Mouse (Mus musculus) heart, embryonic 14.5 days (tissue): ENCODE data around the gene Bcas3. TPM values are rescaled to one million over a fixed set of nuclear protein-coding genes. Genes with fewer than 3 reads are reported as not detected.
"Not testable (repeated sequence)": the region's sequence is repeated elsewhere in the genome, so short reads cannot be mapped to it uniquely, and the experiment has no call there.

Experiments
- ATAC-seq: fragments of 200-750 bp; cut with Nextera tagmentation; 2 replicates; pipeline ENCODE4 v1.8.0; 2017; ENCODE audit warnings: low read depth, moderate TSS enrichment; ENCODE audit not compliant: insufficient number of reproducible peaks, insufficient read depth, low FRiP score
- H3K27ac ChIP-seq, 2 experiments: fragments of 200-500 bp in 1 of 2; fragments of 300-500 bp in 1 of 2; sonication (generic) in 1 of 2; replicated peaks in 1 of 2; 2 replicates each; pipeline ENCODE4 v1.5.1; 2012 to 2014; ENCODE audit warnings: low read depth in 2 of 2, low read length in 2 of 2, control low read depth in 1 of 2, mild to moderate bottlenecking in 1 of 2, mixed read lengths in 1 of 2; ENCODE audit not compliant: control insufficient read depth in 1 of 2, insufficient read depth in 1 of 2
- H3K27me3 ChIP-seq: fragments of 300-500 bp; sonication (generic); 2 replicates; pipeline ENCODE4 v1.6.1; 2014; ENCODE audit warnings: mild to moderate bottlenecking, low read length, control low read depth; ENCODE audit not compliant: control insufficient read depth, insufficient read depth
- H3K36me3 ChIP-seq: fragments of 300-500 bp; sonication (generic); 2 replicates; pipeline ENCODE4 v1.6.1; 2014; ENCODE audit warnings: mild to moderate bottlenecking, control low read depth, low read length, mixed read lengths; ENCODE audit not compliant: control insufficient read depth, insufficient read depth
- H3K4me1 ChIP-seq, 2 experiments: fragments of 200-500 bp in 1 of 2; fragments of 300-500 bp in 1 of 2; sonication (generic) in 1 of 2; 2 replicates each; pipeline ENCODE4 v1.6.1; 2012 to 2014; ENCODE audit warnings: low read length in 2 of 2, control low read depth in 1 of 2, mixed read lengths in 1 of 2; ENCODE audit not compliant: control insufficient read depth in 2 of 2, insufficient read depth in 2 of 2
- H3K4me2 ChIP-seq: fragments of 300-500 bp; sonication (generic); 2 replicates; pipeline ENCODE4 v1.6.1; 2014; ENCODE audit warnings: mild to moderate bottlenecking, low read length
- H3K4me3 ChIP-seq, 2 experiments: fragments of 200-500 bp in 1 of 2; fragments of 300-500 bp in 1 of 2; sonication (generic) in 1 of 2; 2 replicates each; pipeline ENCODE4 v1.5.1; 2012 to 2014; ENCODE audit warnings: low read length in 2 of 2, mild to moderate bottlenecking in 2 of 2, control low read depth in 1 of 2, low read depth in 1 of 2, moderate library complexity in 1 of 2; ENCODE audit not compliant: control insufficient read depth in 1 of 2, insufficient read depth in 1 of 2
- H3K9ac ChIP-seq: fragments of 300-500 bp; sonication (generic); 2 replicates; pipeline ENCODE4 v1.6.1; 2014; ENCODE audit warnings: mild to moderate bottlenecking, low read length
- H3K9me3 ChIP-seq: fragments of 300-500 bp; sonication (generic); 2 replicates; pipeline ENCODE4 v1.6.1; 2016; ENCODE audit warnings: low read length, control low read depth; ENCODE audit not compliant: control insufficient read depth
- WGBS: fragments of 180-500 bp; shearing (Covaris S2); extraction: QIAGEN DNeasy Blood & Tissue Kit; methylation state at CpG from one replicate; pipeline ENCODE4 v1.1.7; 2014; 5-methylcytosine and 5-hydroxymethylcytosine counted together
- polyA plus RNA-seq: library from polyadenylated mRNA; unstranded; fragments of >200 nt; fragmentation: Nextera tagmentation; extraction: Ambion mirVana; gene quantifications from 2 replicates; pipeline ENCODE4 v1.2.1, GENCODE M21; 2014

The Bcas3 gene
- polyA plus RNA-seq, 1 experiment from 2014 or later: 22.5 TPM

- 85% methylated on average over 6 of the region's 6 CpGs for WGBS
- H3K27me3 ChIP-seq: no peaks in the 10 kb centered on the region
- H3K4me2 ChIP-seq: no peak overlapping the region
- no peak overlapping the region for H3K27ac ChIP-seq
- peaks cover 2 to 5% of the 10 kb centered on the region in 2 experiments; a peak in 3 of 4 replicates for H3K4me1 ChIP-seq
- no peak overlapping the region for H3K9ac ChIP-seq
- ATAC-seq: no peak
- no peaks in the 10 kb centered on the region for H3K36me3 ChIP-seq
- no peak overlapping the region for H3K4me3 ChIP-seq
- H3K9me3 ChIP-seq: no peaks in the 10 kb centered on the region
These were observed 132.4 kb downstream of the Bcas3 start for GRCm38 (mm10) chr11:85485197-85485940.

DNA sequence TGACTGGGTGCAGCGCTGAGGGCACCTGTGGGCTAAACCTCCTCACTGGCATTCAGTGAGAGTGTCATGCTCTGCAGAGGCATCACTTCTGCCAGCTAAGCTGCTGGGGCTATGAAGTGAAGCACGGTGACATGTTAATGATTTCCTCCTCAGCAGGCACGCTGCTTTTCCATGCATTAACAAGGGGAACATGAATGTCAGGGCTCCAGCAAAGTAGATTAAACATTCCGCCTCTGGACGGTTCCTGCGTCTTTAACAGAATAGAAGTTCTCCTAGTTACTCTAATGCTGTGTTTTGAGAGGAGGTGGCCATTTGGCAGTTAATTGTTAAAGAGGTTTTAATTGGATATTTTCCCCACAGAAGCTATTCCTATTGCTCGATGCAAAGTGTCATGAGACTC is 134.5 kb downstream of the Bcas3 start:
- Histone ChIP-seq H3K27ac (no peak overlapping the region), H3K9me3 (no peaks in the 10 kb centered on the region), H3K27me3 (no peaks in the 10 kb centered on the region), H3K4me3 (no peak overlapping the region), H3K4me1 (peaks cover 5 to 22% of the 10 kb centered on the region in 2 experiments), H3K4me2 (no peak overlapping the region), H3K9ac (no peak overlapping the region), H3K36me3 (no peaks in the 10 kb centered on the region)
- no peak for ATAC-seq
- WGBS: 57% methylated on average over 7 of the region's 7 CpGs

GRCm38 (mm10) chr11:85492231-85492630 is 139.3 kb downstream of the Bcas3 start:
- WGBS: 1% methylated on average over 12 of the region's 12 CpGs
- H3K27ac ChIP-seq: peak overlapping the region; percentile 46 to 65
- H3K9me3 ChIP-seq: no peaks in the 10 kb centered on the region
- H3K36me3 ChIP-seq: no peaks in the 10 kb centered on the region
- H3K4me3 ChIP-seq: peak overlapping the region in 1 of 2 experiments; percentile 1; a peak in 1 of 4 replicates
- peak overlapping the region; percentile 47 for H3K4me2 ChIP-seq
- H3K27me3 ChIP-seq: no peaks in the 10 kb centered on the region
- peak; percentile 76; the same call in 1 of the 2 replicates for ATAC-seq
- H3K9ac ChIP-seq: no peak overlapping the region
- H3K4me1 ChIP-seq: peaks cover 6 to 26% of the 10 kb centered on the region in 2 experiments

GRCm38 (mm10) chr11:85492666-85493065 is 139.7 kb downstream of the Bcas3 start:
- peak overlapping the region; percentile 47 for H3K4me2 ChIP-seq
- H3K27me3 ChIP-seq: no peaks in the 10 kb centered on the region
- WGBS: 29% methylated on average over 3 of the region's 3 CpGs
- H3K9ac ChIP-seq: peak overlapping the region; percentile 54; the same call in 1 of the 2 replicates
- H3K36me3 ChIP-seq: no peaks in the 10 kb centered on the region
- no peak for ATAC-seq
- peak overlapping the region; percentile 54 to 65; a peak in 3 of 4 replicates for H3K27ac ChIP-seq
- no peak overlapping the region for H3K4me3 ChIP-seq
- H3K9me3 ChIP-seq: no peaks in the 10 kb centered on the region
- peaks cover 6 to 26% of the 10 kb centered on the region in 2 experiments for H3K4me1 ChIP-seq

- WGBS: 63% methylated on average over 5 of the region's 5 CpGs
- Histone ChIP-seq H3K4me2 (no peak overlapping the region), H3K27me3 (no peaks in the 10 kb centered on the region), H3K36me3 (no peaks in the 10 kb centered on the region), H3K9me3 (no peaks in the 10 kb centered on the region), H3K9ac (no peak overlapping the region), H3K4me1 (no peaks in the 10 kb centered on the region), H3K4me3 (no peak overlapping the region), H3K27ac (no peak overlapping the region)
- ATAC-seq: no peak
These were observed 146.6 kb downstream of the Bcas3 start for GRCm38 (mm10) chr11:85499561-85499960.

DNA sequence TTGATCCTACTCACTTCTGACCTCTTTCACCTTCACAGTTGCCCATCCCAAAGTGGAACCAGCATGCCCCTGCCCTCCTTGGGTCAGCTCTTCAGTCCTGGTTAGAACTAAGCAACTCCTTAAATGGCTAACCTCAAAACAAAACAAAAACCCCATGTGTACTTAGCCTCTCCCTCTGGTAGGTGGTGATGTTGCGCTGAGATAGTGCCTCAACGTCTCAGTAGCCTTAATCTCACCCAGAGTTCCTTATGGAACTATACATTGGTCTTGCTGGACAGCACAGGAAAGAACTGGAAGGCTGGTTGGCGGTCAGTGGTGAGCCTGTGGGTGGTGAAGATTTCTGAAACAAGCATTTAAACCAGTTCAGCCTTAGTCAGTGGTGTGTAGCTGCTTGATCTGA is 149.1 kb downstream of the Bcas3 start:
- no peak for ATAC-seq
- Histone ChIP-seq H3K9ac (no peak overlapping the region), H3K36me3 (no peaks in the 10 kb centered on the region), H3K4me1 (no peaks in the 10 kb centered on the region), H3K4me2 (no peak overlapping the region), H3K27me3 (no peaks in the 10 kb centered on the region), H3K27ac (no peak overlapping the region), H3K9me3 (no peaks in the 10 kb centered on the region), H3K4me3 (no peak overlapping the region)
- 71% methylated on average over 3 of the region's 3 CpGs for WGBS

DNA sequence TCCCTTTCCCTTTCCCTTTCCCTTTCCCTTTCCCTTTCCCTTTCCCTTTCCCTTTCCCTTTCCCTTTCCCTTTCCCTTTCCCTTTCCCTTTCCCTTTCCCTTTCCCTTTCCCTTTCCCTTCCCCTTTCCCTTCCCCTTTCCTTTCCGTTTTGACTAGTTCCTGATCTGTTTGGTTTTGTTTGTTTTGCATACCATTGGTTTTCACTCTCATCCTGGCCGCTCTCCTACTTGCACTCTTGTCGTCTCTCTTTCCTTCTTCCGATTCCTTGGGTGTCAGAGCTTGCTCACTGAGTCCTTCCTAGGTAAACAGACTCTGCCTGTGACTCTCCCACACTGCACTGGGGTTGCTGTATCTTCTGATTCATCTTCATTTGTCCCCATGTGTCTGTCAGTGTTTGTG is 151.8 kb downstream of the Bcas3 start:
- not testable (repeated sequence) for H3K4me1 ChIP-seq, H3K36me3 ChIP-seq, ATAC-seq, H3K4me2 ChIP-seq, H3K27ac ChIP-seq, H3K4me3 ChIP-seq, H3K27me3 ChIP-seq, H3K9ac ChIP-seq, H3K9me3 ChIP-seq
- whole genome bisulfite sequencing: 46% methylated on average over 4 of the region's 4 CpGs

GRCm38 (mm10) chr11:85505811-85506210 is 152.8 kb downstream of the Bcas3 start:
- WGBS: 85% methylated on average over 4 of the region's 4 CpGs
- Histone ChIP-seq H3K36me3 (no peaks in the 10 kb centered on the region), H3K4me2 (no peak overlapping the region), H3K9me3 (no peaks in the 10 kb centered on the region), H3K27ac (no peak overlapping the region), H3K9ac (no peak overlapping the region), H3K4me1 (no peaks in the 10 kb centered on the region), H3K27me3 (no peaks in the 10 kb centered on the region), H3K4me3 (no peak overlapping the region)
- ATAC-seq: no peak
